In genomic region chr11:79252881-79253541, GRCm38 (mm10) we compare ENCODE assay signal across 9 mouse cellular contexts. TPM values are rescaled to one million over a fixed set of nuclear protein-coding genes. Genes with fewer than 3 reads are reported as not detected.
DNase-seq lines count a peak whose midpoint lies in the region; ATAC-seq and TF ChIP-seq lines count a peak whose summit lies in the region.
"Had no signal": no experiment of that assay in that cellular context is flagged by ENCODE, and none has a peak within 500 bp of the region (broad histone marks: within the 10 kb centered on the region; RNA-seq: fewer than 3 reads in every experiment).

No protein-coding gene starts in this region.

- H3K9ac ChIP-seq in heart, embryonic 11.5 days (ENCODE audit: low read depth, low read length): peak overlapping the region; percentile 100
- peak overlapping the region; percentile 93 for H3K9ac ChIP-seq in limb, embryonic 15.5 days

- no peak for ATAC-seq in heart, embryonic 11.5 days (replicated peaks; ENCODE audit: insufficient number of reproducible peaks, low FRiP score, low TSS enrichment)
- ATAC-seq in limb, embryonic 15.5 days (ENCODE audit: insufficient number of reproducible peaks, low FRiP score, low TSS enrichment, low read depth): no peak

- H3K27ac ChIP-seq in thymus, adult 2 months (ENCODE audit: control insufficient read depth, insufficient read depth, low read length): no peak overlapping the region
- H3K27ac ChIP-seq in brown adipose tissue, adult 24 weeks (replicated peaks; ENCODE audit: low read depth, low read length): peak overlapping the region; percentile 96
- H3K27ac ChIP-seq in heart, embryonic 11.5 days (ENCODE audit: low read depth, low read length): peak overlapping the region; percentile 97
- H3K27ac ChIP-seq in limb, embryonic 15.5 days: peak overlapping the region; percentile 94

- no peak for TF ChIP-seq POLR2A in thymus, adult 2 months (IDR thresholded peaks at IDR 0.05; ENCODE audit: control insufficient read depth, extremely low read depth, insufficient read depth, low read length, poor library complexity)

- 11% methylated on average over 6 of the region's 6 CpGs for WGBS in thymus, adult 2 months
- 18% methylated on average over 6 of the region's 6 CpGs for WGBS in heart, embryonic 11.5 days (ENCODE audit: insufficient replicate concordance)
- WGBS in limb, embryonic 15.5 days: 6% methylated on average over 6 of the region's 6 CpGs

- TF ChIP-seq CTCF in thymus, adult 2 months (IDR thresholded peaks at IDR 0.05; ENCODE audit: borderline replicate concordance, control insufficient read depth, extremely low read depth, insufficient read depth, low read length, poor library complexity): no peak

- H3K36me3 ChIP-seq in thymus, adult 2 months (ENCODE audit: control insufficient read depth, insufficient read depth, low read length): peaks cover 22% of the 10 kb centered on the region
- H3K36me3 ChIP-seq in heart, embryonic 11.5 days (ENCODE audit: control insufficient read depth, insufficient read depth, low read length): peaks cover 6% of the 10 kb centered on the region; the same call in 1 of the 2 replicates
- peaks cover 27% of the 10 kb centered on the region for H3K36me3 ChIP-seq in limb, embryonic 15.5 days

- H3K4me3 ChIP-seq in thymus, adult 2 months (ENCODE audit: control insufficient read depth, insufficient read depth, low read length): peak overlapping the region; percentile 81
- H3K4me3 ChIP-seq in brown adipose tissue, adult 24 weeks (ENCODE audit: insufficient read depth, low read depth, low read length): peak overlapping the region; percentile 94
- peak overlapping the region; percentile 97 for H3K4me3 ChIP-seq in heart, embryonic 11.5 days (ENCODE audit: low read depth, low read length)
- peak overlapping the region; percentile 78 for H3K4me3 ChIP-seq in limb, embryonic 15.5 days

- peaks cover 5% of the 10 kb centered on the region for H3K4me1 ChIP-seq in thymus, adult 2 months (replicated peaks; ENCODE audit: control insufficient read depth, insufficient read depth, low read length)
- H3K4me1 ChIP-seq in brown adipose tissue, adult 24 weeks (ENCODE audit: control insufficient read depth, insufficient read depth, insufficient read length, low read length): peaks cover 5% of the 10 kb centered on the region; the same call in 1 of the 2 replicates
- H3K4me1 ChIP-seq in heart, embryonic 11.5 days (ENCODE audit: control insufficient read depth, insufficient read depth, low read length): peaks cover 9% of the 10 kb centered on the region
- H3K4me1 ChIP-seq in limb, embryonic 15.5 days: peaks cover 17% of the 10 kb centered on the region

- H3K9me3 ChIP-seq in heart, embryonic 11.5 days (replicated peaks; ENCODE audit: control insufficient read depth, low read length): no peaks in the 10 kb centered on the region
- H3K9me3 ChIP-seq in limb, embryonic 15.5 days: no peaks in the 10 kb centered on the region

- H3K27me3 ChIP-seq in thymus, adult 2 months (ENCODE audit: control insufficient read depth, insufficient read depth, low read length): no peaks in the 10 kb centered on the region
- no peaks in the 10 kb centered on the region for H3K27me3 ChIP-seq in heart, embryonic 11.5 days (ENCODE audit: control insufficient read depth, insufficient read depth, low read length)
- H3K27me3 ChIP-seq in limb, embryonic 15.5 days: no peaks in the 10 kb centered on the region

- no peak for DNase-seq in thymus, adult 2 months
- no peak for DNase-seq in thymus, adult 18-20 months
- peak; percentile 56 for DNase-seq in naive thymus-derived CD4-positive, alpha-beta T cell, adult 2 months (ENCODE audit: low read depth)
- no peak for DNase-seq in cerebellum, postnatal 4 days (ENCODE audit: low spot score in 2 of 2)
- DNase-seq in cerebellum, postnatal 14 days: no peak

- peak overlapping the region; percentile 82 for H3K4me2 ChIP-seq in heart, embryonic 11.5 days
- H3K4me2 ChIP-seq in limb, embryonic 15.5 days: peak overlapping the region; percentile 79

RNA-seq across cellular contexts. Expression of gene Wsb1, which starts 1.5 kb away (rescaled TPM):
- polyA plus RNA-seq in thymus, adult 2 months (2012; rRNA removed): 87.5 and 102 TPM in 2 replicates
- 8.8 TPM in 2 replicates for polyA plus RNA-seq in brown adipose tissue, adult 24 weeks (2012; ENCODE audit: insufficient read depth, insufficient read length, missing spikeins)
- polyA plus RNA-seq in heart, embryonic 11.5 days (2014; fragmentation: Nextera tagmentation; extraction: Ambion mirVana): 196 and 230 TPM in 2 replicates
- 248 and 274 TPM in 2 replicates for polyA plus RNA-seq in limb, embryonic 15.5 days (2015; fragmentation: Nextera tagmentation; extraction: Ambion mirVana)

RNA-seq across cellular contexts. Expression of gene Gm9964, which starts 43.7 kb away (rescaled TPM):
- not detected in 2 replicates for polyA plus RNA-seq in thymus, adult 2 months (2012; rRNA removed)
- not detected in 2 replicates for polyA plus RNA-seq in brown adipose tissue, adult 24 weeks (2012; ENCODE audit: insufficient read depth, insufficient read length, missing spikeins)
- not detected in 2 replicates for polyA plus RNA-seq in heart, embryonic 11.5 days (2014; fragmentation: Nextera tagmentation; extraction: Ambion mirVana)
- not detected in 2 replicates for polyA plus RNA-seq in limb, embryonic 15.5 days (2015; fragmentation: Nextera tagmentation; extraction: Ambion mirVana)
- polyA plus RNA-seq: large intestine, adult 2 months had no signal
